Mouse (Mus musculus) gastrocnemius, postnatal 36 days (tissue): Measurements from ENCODE around the gene Top3b. TPM values are rescaled to one million over a fixed set of nuclear protein-coding genes. Genes with fewer than 3 reads are reported as not detected.
"Not testable (repeated sequence)": the region's sequence is repeated elsewhere in the genome, so short reads cannot be mapped to it uniquely, and the experiment has no call there.

Experiments
- DNase-seq, 2 experiments: peaks; one replicate each; pipeline ENCODE4 v3.0.0; 2022
- intact Hi-C: fragments of 180-260 bp; cut with DNase I; formaldehyde crosslinking; loops from one replicate; pipeline ENCODE4 v1.15.1; 2025
- long read RNA-seq, 2 experiments: library from polyadenylated mRNA; stranded (forward); transcript quantifications; one replicate each; pipeline ENCODE4 v2.0.0; 2021
- total RNA-seq, 2 experiments: library from RNA; stranded (reverse); gene quantifications; 2 replicates each; pipeline ENCODE4 v1.2.3; 2021

The Top3b gene
- 10 to 100 TPM; 17.3 to 20.0 TPM for total RNA-seq
- long read RNA-seq, experiment 1, partial matches to known transcripts = 0 of 3 reads
- long read RNA-seq, experiment 1, other reads (novel, unspliced or antisense) = 3 of 3 reads
- long read RNA-seq, experiment 2, partial matches to known transcripts = 0 of 7 reads
- long read RNA-seq, experiment 2, other reads (novel, unspliced or antisense) = 5 of 7 reads

DNA sequence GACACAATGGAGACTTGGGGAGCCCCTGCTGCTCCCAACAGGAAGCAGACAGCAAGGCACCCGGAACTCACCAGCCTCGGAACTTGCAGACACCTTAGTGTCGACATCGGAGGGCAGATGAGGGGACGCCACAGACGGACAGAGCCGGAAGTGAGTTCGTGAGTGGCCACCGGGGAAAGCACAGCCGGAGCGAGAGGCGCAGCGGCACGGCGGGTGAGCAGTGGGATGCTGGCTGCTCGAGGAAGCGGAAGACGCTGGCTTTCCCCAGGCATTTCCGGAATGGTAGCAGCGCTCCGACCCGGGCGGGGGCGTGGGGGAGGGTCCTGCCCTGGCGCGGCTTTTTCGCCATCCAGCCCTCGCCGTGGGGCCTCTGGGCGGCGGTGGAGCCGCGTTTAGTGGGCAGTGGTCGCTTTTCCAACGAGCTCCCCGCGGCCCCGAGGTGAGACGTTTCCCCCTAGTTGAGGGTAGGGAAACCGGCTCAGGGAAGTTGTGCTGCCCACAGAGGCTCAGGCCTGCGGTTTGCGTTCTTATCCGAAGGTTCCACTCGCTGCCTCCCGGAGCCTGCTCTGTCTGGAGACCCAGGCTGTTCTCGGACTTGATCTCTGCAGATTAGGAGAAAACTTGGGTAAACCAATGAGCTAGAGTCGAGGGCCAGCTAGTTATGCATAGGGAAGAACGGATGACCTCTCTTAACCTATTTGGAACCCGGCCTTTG, at the start of gene Top3b, which contains the start of gene Vpreb1:
TSS of gene Top3b (plus strand) at position 120 of the 715 bp plus-strand sequence.
TSS of gene Vpreb1 (minus strand) at position 227 of the 715 bp plus-strand sequence.
- DNase-seq = peak; percentile 82 to 83
- intact Hi-C loops = no loop called here

DNA sequence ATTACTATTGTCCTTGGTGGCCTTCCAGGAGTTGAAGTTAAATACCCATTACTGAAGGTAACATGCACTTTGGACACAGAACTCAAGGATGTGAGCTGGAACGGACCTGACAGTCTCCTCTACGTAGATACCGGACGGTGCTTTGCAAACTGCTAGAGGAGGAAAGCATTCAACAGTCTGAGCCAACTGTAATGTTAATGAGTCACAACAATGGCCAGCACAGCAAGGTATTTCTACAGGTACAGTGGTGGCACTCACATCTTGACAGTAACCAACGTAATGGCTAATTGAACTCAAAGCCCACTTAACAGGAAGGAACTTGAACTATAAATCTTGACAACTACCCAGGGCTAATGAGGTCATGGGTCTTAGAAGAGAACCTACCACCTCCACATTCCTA, 45.1 kb upstream of the Top3b start:
- no peak for DNase-seq
- intact Hi-C loops = no loop called here

DNA sequence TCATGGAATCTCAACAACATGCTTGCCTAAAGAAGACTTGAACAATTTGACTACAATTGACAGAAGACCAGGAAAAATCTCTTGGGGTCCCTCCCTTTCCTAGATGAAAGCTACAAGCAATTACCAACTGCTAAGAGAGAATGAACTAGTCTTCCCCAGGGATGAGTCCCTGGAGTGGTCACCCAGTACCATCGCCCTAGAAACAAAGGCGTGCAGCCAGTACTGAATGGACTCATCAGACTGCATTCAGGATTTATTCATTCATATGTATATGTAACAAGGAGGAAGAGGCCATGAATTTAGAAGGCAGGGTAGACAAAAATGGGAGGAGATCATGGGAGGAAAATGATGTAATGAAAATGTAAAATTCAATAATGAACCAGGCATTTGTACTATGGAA, 44.3 kb upstream of the Top3b start:
- intact Hi-C loops = no loop called here
- no peak for DNase-seq

DNA sequence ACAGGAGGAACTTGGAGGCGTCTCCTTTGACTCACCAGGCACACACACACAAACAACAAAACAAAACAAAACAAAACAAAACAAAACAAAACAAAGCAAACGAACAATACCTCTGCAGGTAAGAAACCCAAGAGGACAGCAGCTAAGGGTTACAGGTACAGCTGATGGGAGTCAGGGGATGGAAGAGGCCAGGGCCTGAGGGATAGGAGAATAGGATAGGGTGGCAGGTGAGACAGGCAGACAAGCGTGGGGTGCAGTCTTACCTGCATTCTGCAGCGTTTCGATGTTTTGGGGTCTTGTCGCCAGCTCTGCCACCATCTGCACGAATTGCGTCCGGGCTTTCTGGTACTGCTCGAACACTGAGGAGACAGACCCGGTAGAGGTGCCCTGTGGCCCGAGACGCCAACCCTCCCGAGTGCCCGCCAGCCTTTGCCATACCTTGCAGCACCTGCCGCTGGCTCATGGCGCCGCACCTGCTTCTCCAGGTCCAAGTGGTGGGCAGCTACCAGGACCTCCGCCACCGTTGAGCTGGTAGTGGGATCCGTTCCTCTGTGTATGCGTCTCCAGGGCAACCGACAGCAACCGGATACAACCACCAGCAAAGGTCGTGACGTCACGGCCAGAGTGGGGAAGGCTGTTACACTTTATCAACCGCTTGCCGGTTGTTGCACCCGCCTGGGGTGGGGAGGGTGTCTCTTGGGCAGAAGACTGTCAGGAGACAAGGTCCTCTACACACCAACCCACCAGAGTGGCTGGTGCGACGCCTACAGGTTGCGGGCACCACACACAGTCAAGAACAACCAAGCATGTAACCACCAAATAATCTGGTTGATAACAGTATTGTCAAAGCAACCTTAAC, 41.5 kb upstream of the Top3b start, which contains the start of gene Spag6l:
TSS of gene Spag6l (minus strand) at position 700 of the 859 bp plus-strand sequence.
- intact Hi-C loops = no loop called here

DNA sequence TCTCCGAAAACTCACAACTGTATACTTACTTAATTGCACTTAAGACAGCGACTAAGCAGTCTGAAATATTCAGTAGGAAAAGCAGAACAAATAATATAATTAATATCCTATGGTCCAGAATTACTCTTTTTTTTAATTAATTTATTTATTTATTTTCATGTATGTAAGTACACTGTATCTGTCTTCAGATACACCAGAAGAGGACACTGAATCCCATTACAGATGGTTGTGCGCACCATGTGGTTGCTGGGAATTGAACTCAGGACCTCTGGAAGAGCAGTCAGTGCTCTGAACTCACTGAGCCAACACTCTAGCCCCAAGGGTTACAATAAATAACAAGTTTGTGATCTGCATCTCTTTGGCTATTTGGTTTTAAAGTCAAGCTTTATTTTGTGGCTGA, 40.9 kb upstream of the Top3b start:
- DNase-seq = no peak
- intact Hi-C loops = no loop called here

More for the DNA sequence above, 41.5 kb upstream of the Top3b start, which contains the start of gene Spag6l:
- DNase-seq = no peak

DNA sequence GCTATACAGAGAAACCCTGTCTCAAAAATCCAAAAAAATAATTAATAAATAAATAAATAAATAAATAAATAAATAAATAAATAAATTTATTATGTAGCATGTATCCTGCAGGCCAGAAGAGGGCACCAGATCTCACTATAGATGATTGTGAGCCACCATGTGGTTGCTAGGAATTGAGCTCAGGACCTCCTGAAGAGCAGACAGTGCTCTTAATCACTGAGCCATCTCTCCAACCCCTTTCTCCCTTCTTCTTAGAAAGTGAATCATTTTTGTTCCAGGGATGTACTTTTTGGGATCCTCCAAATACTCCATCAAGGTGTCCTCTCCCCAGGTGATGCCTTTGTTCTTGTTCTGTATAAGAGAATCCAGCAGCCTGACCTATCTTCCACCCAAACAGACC, 21.3 kb upstream of the Top3b start:
- no peak for DNase-seq
- intact Hi-C loops = no loop called here

DNA sequence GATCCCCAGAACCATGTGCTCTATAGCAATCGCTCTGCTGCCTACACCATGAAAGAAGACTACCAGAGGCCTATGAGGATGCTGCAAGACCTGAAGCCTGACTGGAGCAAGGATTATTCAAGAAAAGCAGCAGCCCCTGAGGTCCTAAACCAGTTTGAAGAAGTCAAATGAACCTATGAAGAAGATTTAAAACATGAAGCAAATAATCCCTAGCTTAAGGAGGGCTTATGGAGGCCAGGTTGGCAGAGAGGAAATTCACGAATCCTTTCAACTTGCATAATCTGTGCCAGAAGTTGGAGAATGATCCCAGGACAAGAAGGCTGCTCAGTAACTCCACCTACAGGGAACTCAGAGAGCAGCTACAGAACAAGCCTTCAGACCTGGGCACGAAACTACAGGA, 18.1 kb upstream of the Top3b start:
- intact Hi-C loops = no loop called here
- DNase-seq = no peak

DNA sequence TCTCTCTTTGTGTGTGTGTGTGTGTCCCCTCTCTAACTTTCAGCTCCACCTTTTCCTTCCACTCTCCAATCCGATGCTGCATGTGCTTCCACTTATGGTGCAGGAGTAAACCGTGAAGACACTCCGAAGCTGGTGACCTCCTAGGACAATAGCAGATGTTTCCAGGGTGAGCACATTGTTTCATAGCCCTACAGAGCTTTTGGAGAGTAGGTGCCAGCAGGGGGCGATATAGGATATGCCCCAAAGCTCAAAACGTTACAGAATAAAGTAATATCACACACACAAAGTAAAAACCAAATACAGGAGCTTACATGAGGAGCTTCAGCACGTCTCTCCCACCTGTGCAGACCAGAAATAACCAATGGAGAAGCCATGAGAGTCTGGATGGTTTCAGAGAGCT, 15.7 kb upstream of the Top3b start:
- intact Hi-C loops = no loop called here

DNA sequence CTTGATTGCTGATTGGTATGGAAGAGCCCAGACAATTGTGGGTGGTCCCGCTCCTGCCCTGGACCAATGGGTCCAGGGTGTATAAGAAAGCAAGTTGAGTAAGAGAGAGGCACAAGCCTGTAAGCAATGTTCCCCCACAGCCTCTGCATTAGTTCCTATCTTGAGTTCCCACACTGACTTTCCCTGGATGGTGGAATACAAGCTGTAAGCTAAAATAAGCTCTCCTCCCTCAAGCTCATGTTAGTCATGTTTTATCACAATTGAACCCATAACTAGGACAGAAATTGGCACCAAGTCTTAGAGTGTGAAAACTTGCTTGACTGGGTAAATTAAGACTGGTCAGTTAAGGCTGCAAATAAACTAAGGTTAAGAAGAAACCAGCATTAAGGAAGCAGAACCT, 15.0 kb upstream of the Top3b start:
- intact Hi-C loops = no loop called here
- DNase-seq = no peak

More for the DNA sequence above, 15.7 kb upstream of the Top3b start:
- no peak for DNase-seq

DNA sequence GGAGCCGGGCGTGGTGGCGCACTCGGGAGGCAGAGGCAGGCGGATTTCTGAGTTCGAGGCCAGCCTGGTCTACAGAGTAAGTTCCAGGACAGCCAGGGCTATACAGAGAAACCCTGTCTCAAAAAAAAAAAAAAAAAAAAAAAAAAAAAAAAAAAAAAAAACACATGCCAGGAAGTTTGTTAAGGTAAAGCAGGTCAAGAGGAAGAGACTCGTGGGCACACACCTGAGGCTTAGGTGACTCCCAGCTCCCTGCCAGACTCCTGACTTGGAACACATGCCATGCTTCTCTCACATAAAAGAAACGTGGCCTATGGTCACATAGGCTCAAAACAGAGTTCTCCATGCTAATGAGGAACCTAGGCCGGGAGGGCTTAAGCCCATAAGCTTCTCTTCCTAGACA, 14.5 kb upstream of the Top3b start:
- intact Hi-C loops, DNase-seq: not testable (repeated sequence)

DNA sequence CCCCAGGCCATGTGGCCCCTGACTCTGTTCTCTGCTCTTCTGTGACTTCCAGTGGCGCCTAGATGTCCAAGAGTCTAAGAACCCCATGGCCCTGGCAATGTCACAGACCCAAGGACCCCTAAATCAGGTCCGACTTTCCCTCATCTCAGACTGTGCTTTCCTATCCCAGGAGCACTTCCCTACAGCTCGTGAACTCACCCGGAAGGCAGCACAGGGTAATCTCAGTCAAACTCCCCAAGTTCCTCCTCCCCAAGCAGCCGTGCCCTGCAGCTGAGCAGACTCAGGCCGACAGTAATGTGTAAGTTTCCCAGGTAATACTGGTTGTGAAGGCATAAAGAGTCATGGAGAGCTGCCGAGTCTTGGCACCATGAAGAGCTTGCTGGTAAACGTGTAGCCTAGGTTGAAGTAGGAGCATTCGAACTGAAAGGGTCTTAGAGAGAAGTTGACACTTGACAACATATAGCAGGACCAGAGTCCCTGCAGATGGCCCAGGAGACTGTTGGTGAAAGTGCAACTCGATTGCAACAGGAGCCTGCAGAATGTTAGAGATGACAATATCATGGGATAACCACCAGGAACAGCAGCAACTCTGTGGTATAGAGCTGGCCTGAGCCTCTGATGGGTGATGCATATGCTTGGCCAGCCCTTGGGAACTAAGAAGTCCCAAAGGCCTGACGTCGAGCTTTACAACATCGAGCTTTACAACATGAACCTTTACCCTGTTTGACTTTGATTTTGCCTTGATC, 13.6 kb upstream of the Top3b start:
- DNase-seq = no peak
- intact Hi-C loops = no loop called here

DNA sequence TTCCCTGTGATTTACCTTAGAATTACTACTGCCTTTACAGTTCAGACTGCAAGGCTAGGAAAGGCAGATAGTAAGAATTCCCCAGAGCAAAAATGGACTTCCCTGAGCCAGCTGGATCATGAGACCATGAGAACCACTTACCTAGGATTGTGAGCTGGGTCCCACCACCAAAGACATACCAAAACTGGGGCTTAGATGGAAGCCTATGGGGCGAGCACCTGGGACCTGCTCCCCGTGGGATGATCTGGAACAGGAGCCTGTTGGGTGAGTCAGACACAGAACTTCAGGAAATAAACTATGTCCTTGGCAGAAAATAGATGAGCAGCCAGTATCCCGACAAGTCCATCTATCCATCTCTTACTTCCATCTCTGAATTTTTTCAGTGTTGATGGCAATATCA, 8.2 kb upstream of the Top3b start:
- no peak for DNase-seq
- intact Hi-C loops = no loop called here

DNA sequence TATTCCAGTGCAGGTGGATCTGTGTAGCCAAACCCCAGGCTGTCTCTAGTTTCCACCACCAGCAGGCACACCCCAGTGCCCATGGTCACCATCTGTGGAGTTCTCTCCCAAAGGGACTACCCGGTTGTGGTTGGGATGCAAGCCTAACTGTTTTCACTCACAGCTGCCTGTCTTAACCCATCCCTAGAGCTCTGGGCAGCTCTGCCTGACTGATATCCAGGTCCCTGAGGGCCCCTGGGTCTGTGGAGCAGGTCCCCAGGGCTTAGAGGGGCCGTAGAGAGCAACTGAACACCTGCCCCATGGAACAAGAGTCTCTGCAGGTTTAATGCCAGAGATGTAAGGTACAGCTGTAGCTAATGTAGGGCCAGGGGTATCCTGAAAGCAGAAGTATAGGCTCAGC, 6.6 kb upstream of the Top3b start, which contains the start of gene Igll1:
TSS of gene Igll1 (minus strand) at position 8 of the 400 bp plus-strand sequence.
- intact Hi-C loops = no loop called here
- DNase-seq = no peak

DNA sequence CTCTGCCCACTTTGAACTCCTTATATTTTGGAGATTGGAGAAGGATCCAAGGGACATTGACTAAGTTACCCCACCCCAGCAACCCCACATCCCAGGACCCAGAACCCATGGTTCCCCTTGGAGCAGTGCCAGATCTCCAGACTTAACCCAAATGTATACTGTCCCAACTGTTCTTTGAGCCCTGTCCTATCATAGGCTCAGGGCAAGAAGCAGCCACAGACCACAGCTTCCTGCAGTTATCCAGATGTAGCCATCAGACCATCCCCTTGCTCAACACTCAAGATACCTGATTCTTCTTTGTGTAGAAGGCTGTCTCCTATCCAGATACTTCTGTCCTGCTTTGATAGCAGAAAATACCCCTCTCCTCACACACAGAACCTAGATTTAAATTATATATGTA, 5.3 kb upstream of the Top3b start:
- intact Hi-C loops = no loop called here
- DNase-seq = no peak

DNA sequence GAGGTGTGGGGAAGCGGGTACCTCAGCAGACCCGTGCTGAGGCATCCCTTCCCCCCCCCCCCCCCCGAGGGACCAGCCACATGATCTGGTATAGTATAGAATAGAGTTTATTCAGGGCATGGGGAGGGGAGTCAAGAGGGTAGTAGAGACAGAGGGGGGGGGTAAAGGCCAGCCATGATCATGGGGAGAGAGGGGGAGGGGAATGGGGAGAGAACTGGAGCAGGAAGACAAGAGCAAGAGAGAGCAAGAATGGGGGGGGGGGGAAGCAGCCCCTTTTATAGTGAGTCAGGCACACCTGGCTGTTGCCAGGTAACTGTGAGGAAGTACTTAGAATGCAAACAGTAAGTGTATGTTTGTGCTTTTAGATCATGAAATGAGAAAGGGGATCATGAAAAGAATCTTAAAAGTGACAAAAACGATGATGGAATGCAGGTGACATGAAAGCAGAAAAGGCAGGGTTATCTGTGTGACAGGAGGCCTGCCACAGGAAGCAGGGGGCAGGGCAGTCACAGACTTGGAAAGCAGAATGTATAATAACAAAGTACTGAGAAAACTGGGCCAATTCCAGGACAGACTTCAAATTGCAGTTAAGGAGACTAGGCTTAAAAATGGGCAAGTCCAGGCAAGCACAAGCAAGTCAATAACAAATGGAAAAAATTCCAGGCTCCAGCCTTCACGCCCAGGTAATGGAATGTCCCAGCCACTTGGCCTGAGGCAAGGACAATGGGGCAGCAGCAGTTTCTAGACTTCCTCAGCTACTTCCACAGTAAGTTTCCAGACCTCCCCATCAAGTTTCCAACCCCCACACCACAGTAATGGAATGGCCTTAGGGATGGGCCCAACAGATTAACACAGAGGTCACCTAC, 4.6 kb upstream of the Top3b start:
- no peak for DNase-seq

DNA sequence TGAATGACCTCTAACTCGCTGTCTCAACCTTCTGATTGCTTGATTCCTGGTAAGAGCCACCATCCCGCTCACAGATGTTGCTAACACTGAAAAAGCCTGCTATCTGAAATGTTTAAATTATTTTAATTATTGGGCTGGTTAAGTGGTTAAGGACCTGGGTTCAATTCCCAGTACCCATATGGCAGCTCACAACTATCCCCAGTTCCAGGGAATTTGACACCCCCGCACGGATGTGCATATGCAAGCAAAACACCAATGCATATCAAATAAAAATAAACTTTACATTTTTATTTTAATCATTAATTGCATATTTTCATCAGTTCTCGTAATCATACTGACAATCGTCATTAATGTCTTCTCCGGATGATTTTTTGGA, 307 bp upstream of the Top3b start:
- intact Hi-C loops = no loop called here
- DNase-seq = no peak

More for the DNA sequence above, 4.6 kb upstream of the Top3b start:
- intact Hi-C loops = no loop called here

DNA sequence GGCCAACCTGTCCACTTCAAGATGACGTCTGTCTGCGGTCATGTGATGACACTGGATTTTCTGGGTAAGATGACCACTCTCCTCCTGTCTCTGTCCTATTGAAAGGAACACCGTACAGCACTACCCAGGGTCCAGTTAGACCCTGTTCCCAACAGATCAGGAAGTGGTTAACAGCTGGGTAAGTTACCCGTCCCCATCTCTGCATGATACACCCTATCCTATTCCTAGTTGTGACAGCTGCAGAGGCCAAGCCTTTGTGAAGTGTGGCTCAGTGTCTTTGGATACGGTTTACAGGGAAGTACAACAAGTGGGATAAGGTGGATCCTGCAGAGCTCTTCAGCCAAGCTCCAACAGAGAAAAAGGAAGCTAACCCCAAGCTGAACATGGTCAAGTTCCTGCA, 8.5 kb downstream of the Top3b start:
- intact Hi-C loops = no loop called here
- DNase-seq = no peak

DNA sequence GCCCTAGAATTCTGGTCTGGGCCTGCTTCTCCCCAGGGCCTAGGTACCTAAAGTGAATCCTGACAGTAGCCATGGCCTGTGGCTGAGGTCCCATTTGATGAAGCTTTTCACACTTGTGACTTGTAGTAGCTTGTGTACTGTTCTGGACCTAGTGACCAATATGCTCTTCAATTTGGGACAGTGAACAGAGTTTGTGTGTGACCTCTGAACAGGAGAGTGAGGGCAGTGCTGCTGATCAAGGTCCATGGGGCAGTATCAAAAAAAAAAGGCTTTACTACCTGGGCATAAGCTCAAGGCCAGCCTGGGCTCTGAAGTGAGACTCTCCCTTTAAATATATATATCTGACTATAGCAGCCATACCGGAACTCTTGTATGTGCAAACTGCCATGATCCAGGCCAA, 17.8 kb downstream of the Top3b start:
- DNase-seq = no peak
- intact Hi-C loops = no loop called here

DNA sequence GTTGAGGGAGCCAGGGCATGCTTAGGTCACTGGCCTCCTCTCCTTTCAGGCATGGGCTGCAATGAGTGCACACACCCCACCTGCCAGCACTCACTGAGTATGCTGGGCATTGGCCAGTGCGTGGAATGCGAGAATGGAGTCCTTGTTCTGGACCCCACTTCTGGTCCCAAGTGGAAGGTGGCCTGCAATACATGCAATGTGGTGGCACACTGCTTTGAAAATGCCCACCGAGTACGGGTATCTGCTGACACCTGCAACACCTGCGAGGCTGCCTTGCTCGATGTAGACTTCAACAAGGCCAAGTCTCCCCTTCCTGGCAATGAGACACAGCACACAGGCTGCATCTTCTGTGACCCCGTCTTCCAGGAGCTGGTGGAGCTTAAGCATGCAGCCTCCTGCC, 21.8 kb downstream of the Top3b start:
- no peak for DNase-seq
- intact Hi-C loops = no loop called here

DNA sequence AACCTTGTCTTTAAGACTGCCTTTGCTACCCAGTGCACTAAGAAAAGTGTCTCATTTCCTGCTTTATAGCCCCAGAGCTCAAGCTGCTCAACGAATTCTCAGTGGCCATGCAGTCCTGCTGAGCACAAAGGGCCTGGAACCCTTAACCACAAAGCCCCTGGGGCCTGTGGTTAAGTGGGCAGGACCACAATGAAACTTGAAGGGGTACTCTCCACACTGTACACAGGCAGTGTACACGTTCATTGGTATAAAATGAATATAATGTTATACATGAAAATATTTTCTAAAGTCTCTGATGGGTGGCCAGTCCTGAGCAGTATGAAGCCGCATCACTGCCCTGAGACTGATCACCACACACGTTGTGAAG, 25.5 kb downstream of the Top3b start:
- intact Hi-C loops = no loop called here
- DNase-seq = no peak
